Mouse (Mus musculus) cerebellum, postnatal 4 days (tissue): ENCODE data around the gene Gm29797.

Source experiments
- DNase-seq, 2 experiments: peaks; one replicate each; pipeline ENCODE4 v3.0.0; 2022; ENCODE audit warnings: low spot score in 2 of 2, mixed read lengths in 1 of 2

Gene Gm29797

DNA sequence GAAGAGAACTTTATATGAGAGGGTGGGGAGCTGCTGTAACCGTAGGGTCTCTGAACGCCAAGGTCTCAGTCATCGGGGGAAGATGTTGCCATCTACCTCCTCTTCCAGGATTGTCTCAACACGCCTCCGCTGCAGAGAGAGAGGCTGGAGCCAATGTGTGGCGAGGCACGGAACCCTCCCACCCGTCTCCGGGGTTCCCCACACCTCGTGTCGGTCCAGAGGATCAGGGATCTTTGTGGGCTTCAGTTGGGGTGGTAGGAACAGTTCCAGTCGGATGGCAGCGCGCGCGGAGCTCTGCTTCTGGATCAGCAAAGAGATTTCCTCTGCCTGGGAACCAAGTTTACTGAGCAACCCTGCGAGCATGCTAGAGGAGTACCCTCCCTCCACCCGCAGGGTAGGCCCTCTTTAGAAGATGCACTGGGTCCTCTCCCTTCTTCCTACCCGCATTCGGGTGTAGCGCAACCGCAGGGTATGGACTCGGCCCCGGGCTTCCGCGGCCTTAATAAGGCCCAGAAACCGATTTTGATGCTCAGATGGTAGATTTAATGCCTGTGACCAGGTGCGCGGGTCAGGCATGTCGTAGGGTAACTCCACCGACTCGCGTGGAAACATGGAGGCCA is 40.1 kb downstream of the Gm29797 start:
- DNase-seq = no peak

DNA sequence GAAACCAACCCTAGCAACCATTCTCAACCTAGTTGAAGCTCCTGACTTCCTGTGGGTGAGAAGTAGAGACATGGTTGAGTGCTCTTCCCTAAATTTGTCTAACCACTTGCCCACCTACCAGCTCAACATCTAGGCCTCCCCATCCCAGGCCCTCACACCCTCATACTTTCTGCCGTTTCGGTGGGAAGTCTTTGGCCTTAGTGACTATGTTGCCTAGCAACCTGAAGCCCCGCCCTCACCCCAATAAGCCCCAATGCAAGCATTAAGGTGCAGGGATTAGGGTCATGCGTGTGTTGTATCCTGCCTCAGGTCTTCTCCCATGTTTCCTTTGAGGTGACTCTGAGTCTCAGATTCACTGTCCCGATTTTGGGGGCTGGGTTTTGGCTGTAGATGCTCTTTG is 41.4 kb downstream of the Gm29797 start, which contains the start of gene Lkaaear1:
TSS of gene Lkaaear1 (minus strand) at position 202 of the 400 bp plus-strand sequence.
- DNase-seq = no peak

- no peak for DNase-seq
Observed at GRCm38 (mm10) chr2:181706668-181707067, 49.8 kb downstream of the Gm29797 start.
